Mouse (Mus musculus) hindbrain, embryonic 14.5 days (tissue): ENCODE measurements around the gene Usp53. TPM values are rescaled to one million over a fixed set of nuclear protein-coding genes. Genes with fewer than 3 reads are reported as not detected.

ENCODE experiments used
- ATAC-seq: fragments of 200-750 bp; cut with Nextera tagmentation; 2 replicates; pipeline ENCODE4 v1.8.0; 2017; ENCODE audit warnings: moderate number of reproducible peaks, mild to moderate bottlenecking, moderate TSS enrichment, moderate library complexity; ENCODE audit not compliant: low FRiP score
- DNase-seq: peaks from one replicate; pipeline ENCODE4 v3.0.0-alpha.2; 2015; ENCODE audit warnings: low spot score
- H3K27ac ChIP-seq: fragments of 300-500 bp; sonication (generic); 2 replicates; pipeline ENCODE4 v1.5.1; 2014; ENCODE audit warnings: mild to moderate bottlenecking, moderate library complexity
- H3K27me3 ChIP-seq: fragments of 300-500 bp; sonication (generic); 2 replicates; pipeline ENCODE4 v1.6.1; 2014; ENCODE audit warnings: mild to moderate bottlenecking, low read length, mixed read lengths; ENCODE audit not compliant: control insufficient read depth, insufficient read depth
- H3K36me3 ChIP-seq: fragments of 300-500 bp; sonication (generic); replicated peaks from 2 replicates; pipeline ENCODE4 v1.6.1; 2014; ENCODE audit not compliant: control insufficient read depth, insufficient read depth
- H3K4me1 ChIP-seq: fragments of 300-500 bp; sonication (generic); replicated peaks from 2 replicates; pipeline ENCODE4 v1.6.1; 2014; ENCODE audit warnings: antibody characterized with exemption, low read length, mixed read lengths; ENCODE audit not compliant: control insufficient read depth, insufficient read depth
- H3K4me2 ChIP-seq: fragments of 300-500 bp; sonication (generic); replicated peaks from 2 replicates; pipeline ENCODE4 v1.6.1; 2014; ENCODE audit warnings: mild to moderate bottlenecking, moderate library complexity
- H3K4me3 ChIP-seq: fragments of 300-500 bp; sonication (generic); replicated peaks from 2 replicates; pipeline ENCODE4 v1.5.1; 2014; ENCODE audit warnings: mild to moderate bottlenecking, low read length
- H3K9ac ChIP-seq: fragments of 300-500 bp; sonication (generic); 2 replicates; pipeline ENCODE4 v1.6.1; 2014
- H3K9me3 ChIP-seq: fragments of 300-500 bp; sonication (generic); 2 replicates; pipeline ENCODE4 v1.6.1; 2016; ENCODE audit warnings: low read length; ENCODE audit not compliant: control insufficient read depth
- WGBS: fragments of 180-500 bp; shearing (Covaris S2); extraction: QIAGEN DNeasy Blood & Tissue Kit; methylation state at CpG from one replicate; pipeline ENCODE4 v1.1.7; 2014; 5-methylcytosine and 5-hydroxymethylcytosine counted together
- polyA plus RNA-seq: library from polyadenylated mRNA; unstranded; fragments of >200 nt; fragmentation: Nextera tagmentation; extraction: Ambion mirVana; gene quantifications from 2 replicates; pipeline ENCODE4 v1.2.1, GENCODE M21; 2014

Gene Usp53
- polyA plus RNA-seq, result 11.5 and 12.3 TPM in 2 replicates

DNA sequence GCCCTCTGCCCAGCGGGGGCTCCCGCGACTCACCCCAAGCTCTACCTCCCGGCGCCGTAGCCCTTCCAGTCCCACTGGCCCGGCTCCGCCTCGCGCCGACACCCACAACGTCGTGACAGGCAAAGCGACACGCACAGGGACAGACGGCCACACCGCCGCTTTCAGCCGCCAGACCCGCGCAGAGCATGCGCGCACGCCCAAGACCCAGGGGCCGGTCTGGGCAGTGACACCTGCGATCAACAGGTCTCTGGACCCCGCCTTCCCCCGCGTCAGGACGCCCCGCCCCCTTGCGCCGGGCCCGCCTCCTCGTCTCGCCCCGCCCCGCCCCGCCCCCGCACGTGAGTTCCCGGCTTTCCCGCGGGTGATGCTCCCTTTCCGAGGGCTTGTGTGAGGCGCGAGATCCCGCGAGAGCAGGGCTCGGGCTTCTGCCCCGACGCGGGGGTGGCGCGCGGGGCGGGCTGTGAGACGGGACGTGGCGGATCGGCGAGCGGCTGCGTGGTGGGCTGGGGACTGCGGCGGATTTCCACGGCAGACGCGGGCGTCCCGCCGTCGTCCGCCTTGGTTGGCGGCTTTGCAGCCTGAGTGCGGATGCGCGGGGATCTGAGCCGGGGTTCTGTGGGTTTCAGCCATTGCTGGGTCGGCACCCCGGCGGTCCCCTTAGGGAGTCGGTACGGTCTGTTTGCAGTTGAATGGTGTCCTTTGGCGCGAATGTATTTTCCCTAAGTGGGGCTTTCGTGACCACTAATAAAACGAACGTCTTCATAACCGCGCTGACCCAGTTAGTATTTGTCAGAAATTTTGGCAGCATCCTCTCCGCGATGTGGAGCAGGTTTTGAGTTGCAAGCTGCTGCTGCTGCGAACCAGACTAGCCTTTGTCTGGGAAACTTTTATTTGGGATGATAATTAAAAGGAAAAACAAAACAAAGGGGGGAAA, at the start of gene Usp53:
Gene Usp53, minus strand, starts transcription at position 262 of the 934 bp plus-strand sequence.
- Histone ChIP-seq H3K27me3 (no peaks in the 10 kb centered on the region), H3K4me3 (peak within 1 kb of the TSS; percentile 65), H3K4me2 (peak within 1 kb of the TSS; percentile 69), H3K27ac (peak within 1 kb of the TSS; percentile 96), H3K36me3 (no peaks in the 10 kb centered on the region), H3K4me1 (peaks cover 8% of the 10 kb centered on the region), H3K9ac (peak within 1 kb of the TSS; percentile 90), H3K9me3 (no peaks in the 10 kb centered on the region)
- ATAC-seq (peak; percentile 98), DNase-seq (peak; percentile 92)
- under 1% methylated on average over 88 of the region's 94 CpGs for WGBS

DNA sequence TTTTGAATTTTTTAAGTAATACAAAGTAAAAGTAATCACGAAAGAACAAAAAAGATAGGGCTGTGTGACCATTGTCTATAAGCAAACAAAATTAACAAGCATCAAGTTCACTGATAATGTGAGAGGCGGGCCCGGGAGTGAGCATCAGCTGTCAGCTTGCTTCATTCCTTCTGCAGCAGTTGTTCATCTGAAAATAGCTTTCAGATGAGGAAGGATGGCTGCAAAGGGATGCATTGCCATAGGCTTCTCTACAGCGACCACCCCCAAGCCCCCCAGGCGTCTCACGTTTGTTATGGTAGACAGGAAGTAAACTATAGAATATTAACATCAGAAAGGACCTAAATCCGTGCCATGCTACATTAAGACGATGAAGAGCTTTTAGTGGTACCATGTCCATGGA, 49.5 kb upstream of the Usp53 start:
- WGBS, result 57% methylated on average over 8 of the region's 8 CpGs
- ATAC-seq (no peak), DNase-seq (no peak)
- H3K9ac ChIP-seq, result no peak overlapping the region
- no peak overlapping the region for H3K27ac ChIP-seq
- H3K9me3 ChIP-seq, result no peaks in the 10 kb centered on the region
- no peaks in the 10 kb centered on the region for H3K27me3 ChIP-seq
- H3K4me3 ChIP-seq, result no peak overlapping the region
- H3K4me1 ChIP-seq, result no peaks in the 10 kb centered on the region
- no peak overlapping the region for H3K4me2 ChIP-seq
- H3K36me3 ChIP-seq, result no peaks in the 10 kb centered on the region

DNA sequence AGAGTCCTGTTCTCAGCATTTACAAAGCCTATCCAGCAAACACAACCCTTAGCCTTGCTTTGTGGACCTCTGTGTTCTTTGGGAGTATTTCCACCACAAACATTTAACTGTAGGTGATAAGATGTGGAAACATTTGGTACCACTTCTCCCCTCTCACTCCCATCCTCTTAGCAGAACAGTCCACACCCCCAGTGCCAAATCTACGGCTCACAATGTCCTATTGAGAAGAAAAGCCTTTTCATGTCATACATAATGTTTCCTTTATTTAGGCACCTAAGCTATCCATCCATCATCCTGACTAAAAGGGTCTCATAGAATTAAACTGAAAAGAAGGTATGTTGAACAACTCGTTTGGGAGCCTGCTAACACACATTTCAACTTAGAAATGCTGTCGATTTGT, 41.3 kb upstream of the Usp53 start:
- DNase-seq (no peak), ATAC-seq (no peak)
- Histone ChIP-seq H3K27me3 (no peaks in the 10 kb centered on the region), H3K9me3 (no peaks in the 10 kb centered on the region), H3K27ac (no peak overlapping the region), H3K4me2 (no peak overlapping the region), H3K4me3 (no peak overlapping the region), H3K9ac (no peak overlapping the region), H3K4me1 (no peaks in the 10 kb centered on the region), H3K36me3 (no peaks in the 10 kb centered on the region)
- 42% methylated on average over 3 of the region's 3 CpGs for WGBS

DNA sequence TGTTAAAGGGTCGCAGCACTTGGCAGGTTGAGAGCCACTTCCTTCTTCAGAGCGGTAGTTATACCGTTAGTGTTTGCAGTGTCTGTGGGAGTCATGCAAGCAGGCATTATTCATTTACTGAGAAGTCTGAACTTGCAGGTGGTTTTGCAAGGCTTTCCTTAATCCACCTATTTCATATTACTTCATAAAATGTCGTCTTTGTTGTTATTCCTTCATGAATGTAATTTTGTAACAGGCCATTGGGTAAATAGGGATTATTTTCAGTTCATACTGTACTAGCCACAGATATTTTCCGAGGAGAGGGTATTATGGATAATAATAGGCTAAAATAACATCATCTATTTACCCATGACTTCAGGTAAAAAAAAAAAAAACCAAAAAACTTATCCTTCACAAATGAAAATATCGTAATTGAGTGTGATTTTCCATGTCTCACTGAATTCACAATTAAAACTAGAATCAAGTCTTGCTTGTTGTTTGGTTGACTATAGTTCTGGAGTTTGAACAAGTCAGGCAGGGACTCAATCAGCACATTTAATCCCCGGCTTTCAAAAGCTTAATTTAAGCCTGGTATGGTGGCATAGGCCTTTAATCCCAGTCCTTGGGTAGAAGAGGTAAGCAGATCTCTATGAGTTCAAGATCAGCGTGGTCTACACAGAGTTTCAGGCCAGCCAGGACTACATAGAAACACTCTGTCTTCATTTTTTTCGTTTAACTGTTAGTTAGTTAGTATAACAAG, 40.4 kb upstream of the Usp53 start:
- DNase-seq, result no peak
- Histone ChIP-seq H3K27me3 (no peaks in the 10 kb centered on the region), H3K27ac (no peak overlapping the region), H3K4me3 (no peak overlapping the region), H3K9me3 (no peaks in the 10 kb centered on the region), H3K4me2 (no peak overlapping the region), H3K4me1 (no peaks in the 10 kb centered on the region), H3K9ac (no peak overlapping the region), H3K36me3 (no peaks in the 10 kb centered on the region)
- 90% methylated on average over 9 of the region's 9 CpGs for WGBS
- ATAC-seq, result no peak

DNA sequence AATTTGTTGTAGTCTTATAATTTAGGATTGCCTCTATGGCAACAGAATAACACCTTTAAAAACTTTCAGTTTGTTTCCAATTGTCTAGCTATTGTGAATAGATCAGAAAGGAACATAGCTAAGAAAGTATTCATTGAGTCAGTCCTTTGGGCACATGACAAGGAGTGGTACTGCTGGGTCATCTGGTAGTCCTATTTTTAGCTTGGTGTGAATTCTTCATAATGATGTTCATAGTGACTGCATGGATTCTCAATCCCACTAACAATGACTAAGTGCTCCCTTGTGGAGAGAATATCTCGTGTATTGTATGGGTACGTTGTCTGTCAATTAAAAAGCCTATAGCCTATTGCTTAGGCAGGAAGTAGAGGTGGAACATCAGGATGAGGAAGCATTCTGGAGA, 34.5 kb upstream of the Usp53 start:
- Histone ChIP-seq H3K27ac (no peak overlapping the region), H3K9ac (no peak overlapping the region), H3K4me2 (no peak overlapping the region), H3K36me3 (no peaks in the 10 kb centered on the region), H3K4me1 (no peaks in the 10 kb centered on the region), H3K4me3 (no peak overlapping the region), H3K27me3 (no peaks in the 10 kb centered on the region), H3K9me3 (no peaks in the 10 kb centered on the region)
- WGBS, result 88% methylated on average over 2 of the region's 2 CpGs
- DNase-seq (no peak), ATAC-seq (no peak)

DNA sequence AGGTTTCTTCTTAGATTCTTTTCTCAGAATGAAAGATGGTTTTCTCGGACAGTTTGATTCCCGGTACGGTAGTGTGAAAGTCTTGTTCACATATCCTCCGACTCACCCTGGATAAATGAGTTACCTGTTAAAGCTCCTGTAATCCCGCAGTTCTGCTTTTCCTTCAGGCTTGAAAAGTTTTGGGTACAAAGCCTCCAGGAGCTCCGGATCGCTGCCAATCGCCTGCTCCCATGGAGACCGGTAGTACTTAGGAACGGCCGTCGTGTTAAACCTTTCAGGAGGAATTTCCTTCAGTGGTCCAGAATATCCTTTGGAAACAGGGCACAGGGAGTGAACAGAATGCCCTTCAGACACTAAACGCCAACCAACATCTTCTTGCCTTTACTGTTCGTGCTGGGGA, 29.2 kb upstream of the Usp53 start:
- ATAC-seq, result no peak
- WGBS, result 88% methylated on average over 14 of the region's 14 CpGs
- Histone ChIP-seq H3K4me1 (no peaks in the 10 kb centered on the region), H3K27ac (no peak overlapping the region), H3K27me3 (no peaks in the 10 kb centered on the region), H3K9ac (no peak overlapping the region), H3K9me3 (no peaks in the 10 kb centered on the region), H3K4me3 (no peak overlapping the region), H3K36me3 (no peaks in the 10 kb centered on the region), H3K4me2 (no peak overlapping the region)
- DNase-seq, result no peak

DNA sequence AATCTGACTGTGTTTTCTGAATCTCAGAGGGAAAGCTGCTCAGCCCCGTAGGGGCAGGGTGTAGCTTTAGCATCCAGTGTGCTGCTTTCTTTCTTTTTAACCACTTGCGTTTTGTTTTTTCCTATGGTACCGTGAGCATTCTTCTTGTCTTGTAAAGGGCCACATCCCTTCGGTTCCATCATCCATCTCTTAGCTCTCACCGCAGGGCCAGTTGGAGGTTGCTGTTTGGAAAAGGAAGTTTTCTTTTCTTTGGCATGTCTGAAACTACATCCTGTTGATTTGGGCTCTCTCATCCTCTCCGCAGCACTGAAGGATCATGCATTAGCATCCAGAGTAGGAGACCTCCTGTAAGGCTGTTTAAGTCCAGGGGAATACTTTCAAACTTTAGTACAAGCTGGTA, 25.1 kb upstream of the Usp53 start:
- H3K27ac ChIP-seq, result no peak overlapping the region
- H3K9ac ChIP-seq, result no peak overlapping the region
- ATAC-seq (no peak), DNase-seq (no peak)
- no peaks in the 10 kb centered on the region for H3K36me3 ChIP-seq
- 51% methylated on average over 6 of the region's 6 CpGs for WGBS
- no peaks in the 10 kb centered on the region for H3K9me3 ChIP-seq
- no peak overlapping the region for H3K4me2 ChIP-seq
- no peaks in the 10 kb centered on the region for H3K4me1 ChIP-seq
- no peak overlapping the region for H3K4me3 ChIP-seq
- H3K27me3 ChIP-seq, result no peaks in the 10 kb centered on the region

DNA sequence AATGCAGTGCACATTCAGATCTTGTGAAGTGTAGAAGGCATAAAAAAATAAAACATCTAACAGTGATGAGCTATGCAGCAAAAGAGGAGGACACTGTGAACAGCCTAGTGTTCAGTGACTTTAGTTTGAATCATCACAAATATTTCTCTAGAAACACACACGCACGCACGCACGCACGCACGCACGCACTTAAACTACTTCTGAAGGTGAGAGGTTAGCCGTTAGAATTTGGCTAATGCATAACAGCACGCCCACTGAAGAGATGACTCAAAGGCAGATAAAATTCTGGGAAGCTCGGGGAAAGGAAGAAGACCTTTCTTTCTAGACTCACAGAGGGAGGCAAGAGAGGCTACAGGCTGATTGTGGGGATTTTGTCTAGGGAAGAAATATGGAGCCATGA, 23.1 kb upstream of the Usp53 start:
- no peaks in the 10 kb centered on the region for H3K36me3 ChIP-seq
- no peak overlapping the region for H3K27ac ChIP-seq
- DNase-seq, result no peak
- 81% methylated on average over 10 of the region's 10 CpGs for WGBS
- no peak overlapping the region for H3K4me2 ChIP-seq
- H3K4me1 ChIP-seq, result no peaks in the 10 kb centered on the region
- no peak overlapping the region for H3K9ac ChIP-seq
- ATAC-seq, result no peak
- no peaks in the 10 kb centered on the region for H3K9me3 ChIP-seq
- H3K27me3 ChIP-seq, result no peaks in the 10 kb centered on the region
- H3K4me3 ChIP-seq, result no peak overlapping the region

DNA sequence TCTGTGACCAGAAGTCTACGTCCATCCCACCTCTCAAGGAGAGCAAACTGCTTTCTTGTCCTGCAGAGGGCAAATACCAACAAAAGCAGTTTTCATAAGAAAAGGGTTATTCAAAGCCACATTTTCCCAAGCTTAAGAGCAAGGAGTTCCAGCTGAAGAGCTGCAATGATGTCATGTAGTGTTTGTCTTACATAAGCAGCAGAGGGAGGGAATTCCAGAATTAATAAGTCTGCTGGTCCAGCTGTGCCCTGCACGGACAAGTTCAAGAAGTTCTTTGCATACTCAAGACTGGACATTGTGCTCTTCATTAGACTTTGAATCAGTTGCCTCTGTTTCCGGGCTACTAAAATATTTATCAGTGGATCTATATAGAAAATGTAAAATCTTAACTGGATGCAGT, 16.7 kb upstream of the Usp53 start:
- DNase-seq (no peak), ATAC-seq (no peak)
- WGBS, result 59% methylated on average over 3 of the region's 3 CpGs
- no peak overlapping the region for H3K27ac ChIP-seq
- no peak overlapping the region for H3K9ac ChIP-seq
- no peaks in the 10 kb centered on the region for H3K9me3 ChIP-seq
- H3K4me3 ChIP-seq, result no peak overlapping the region
- no peak overlapping the region for H3K4me2 ChIP-seq
- H3K4me1 ChIP-seq, result no peaks in the 10 kb centered on the region
- H3K36me3 ChIP-seq, result no peaks in the 10 kb centered on the region
- H3K27me3 ChIP-seq, result no peaks in the 10 kb centered on the region
